Mouse (Mus musculus) hindlimb bud, embryonic 11.5 days (tissue): ENCODE data around the gene Gm5891.
"Not testable (repeated sequence)": the region's sequence is repeated elsewhere in the genome, so short reads cannot be mapped to it uniquely, and the experiment has no call there.

ENCODE experiments used
- DNase-seq: peaks from one replicate; pipeline ENCODE4 v3.0.0-alpha.2; 2012; ENCODE audit warnings: low read depth, low spot score; ENCODE audit errors: extremely low spot score

Gene Gm5891

GRCm38 (mm10) chr7:21921191-21921590, at the start of gene Gm5891:
Gene Gm5891, minus strand, starts transcription at chr7:21921291.
- DNase-seq, result not testable (repeated sequence)
